Mouse (Mus musculus): ENCODE measurements around the gene Camk2n2. TPM values are rescaled to one million over a fixed set of nuclear protein-coding genes. Genes with fewer than 3 reads are reported as not detected.
"Not testable (repeated sequence)": the region's sequence is repeated elsewhere in the genome, so short reads cannot be mapped to it uniquely, and the experiment has no call there.

The Camk2n2 gene
- total RNA-seq (2021) = 100 to 1,000 TPM; 118 to 125 TPM
- long read RNA-seq, experiment 1, transcript Camk2n2-201 (2 exons, 1,291 nt) = major isoform, 58 of 63 reads
- long read RNA-seq, experiment 1, partial matches to known transcripts = 0 of 63 reads
- long read RNA-seq, experiment 1, other reads (novel, unspliced or antisense) = 5 of 63 reads
- long read RNA-seq, experiment 2, transcript Camk2n2-201 (2 exons, 1,291 nt) = major isoform, 63 of 75 reads
- long read RNA-seq, experiment 2, partial matches to known transcripts = 0 of 75 reads
- long read RNA-seq, experiment 2, other reads (novel, unspliced or antisense) = 12 of 75 reads

DNA sequence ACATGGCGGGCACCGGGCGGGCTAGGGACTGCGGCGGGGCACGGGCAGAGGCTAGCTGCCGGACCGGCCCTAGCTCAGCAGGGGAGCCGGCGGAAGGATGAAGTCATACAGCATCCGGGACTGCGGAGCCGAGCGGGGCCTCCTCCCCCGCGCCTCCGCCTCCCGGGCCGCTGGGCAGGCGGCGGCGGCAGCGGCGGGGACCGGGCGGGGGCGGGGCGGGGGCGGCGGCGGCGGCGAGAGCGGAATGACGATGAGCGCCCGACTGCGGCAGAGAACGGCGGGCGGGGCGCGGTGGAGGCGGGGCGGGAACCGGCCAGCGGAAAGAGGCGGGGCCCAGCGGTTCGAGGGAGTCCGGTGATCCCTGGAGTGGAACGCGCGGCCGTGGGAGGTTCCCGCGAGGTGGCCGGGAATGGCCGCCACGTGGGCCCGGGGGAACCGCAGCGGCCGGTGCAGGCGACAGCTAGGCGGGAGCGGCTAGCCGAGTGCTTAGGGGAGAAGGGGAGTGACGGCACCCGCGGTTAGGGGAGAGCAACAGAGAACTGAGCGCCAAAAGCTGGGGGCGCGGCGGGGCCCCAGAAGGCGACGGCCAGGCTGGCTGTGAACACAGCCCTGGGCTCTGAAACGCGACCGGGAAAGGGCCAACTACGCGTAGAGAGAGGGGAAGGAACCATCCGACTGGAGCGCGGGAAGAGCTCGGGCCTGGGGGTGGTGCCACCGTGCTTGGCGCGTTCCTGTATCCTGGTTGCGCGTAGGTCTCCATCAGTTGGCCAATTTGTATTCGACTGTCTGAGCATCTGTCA, at the start of gene Camk2n2:
Camk2n2 (minus strand) TSS at position 97 of the 800 bp plus-strand sequence.
- DNase-seq (ENCODE audit: low spot score in 2 of 2) = peak; percentile 42 to 44

DNA sequence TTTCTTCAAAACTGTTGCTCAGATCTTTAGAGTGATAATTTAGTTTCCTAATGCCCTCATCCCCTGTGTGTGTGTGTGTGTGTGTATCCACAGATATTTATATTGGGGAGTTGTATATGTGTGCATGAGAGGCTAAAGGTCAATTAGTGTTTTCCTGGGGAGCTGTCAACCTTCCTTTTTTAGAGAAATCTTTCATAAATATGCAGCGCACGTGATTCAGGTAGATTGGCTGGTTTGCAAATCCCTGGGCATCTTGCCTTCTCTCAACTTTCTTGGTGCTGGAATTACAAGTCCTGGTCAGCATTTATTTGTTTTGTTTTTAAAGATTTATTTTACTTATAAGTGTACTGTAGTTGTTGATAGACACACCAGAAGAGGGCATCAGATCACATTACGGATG, 49.2 kb upstream of the Camk2n2 start:
- DNase-seq (ENCODE audit: low spot score in 2 of 2) = no peak

DNA sequence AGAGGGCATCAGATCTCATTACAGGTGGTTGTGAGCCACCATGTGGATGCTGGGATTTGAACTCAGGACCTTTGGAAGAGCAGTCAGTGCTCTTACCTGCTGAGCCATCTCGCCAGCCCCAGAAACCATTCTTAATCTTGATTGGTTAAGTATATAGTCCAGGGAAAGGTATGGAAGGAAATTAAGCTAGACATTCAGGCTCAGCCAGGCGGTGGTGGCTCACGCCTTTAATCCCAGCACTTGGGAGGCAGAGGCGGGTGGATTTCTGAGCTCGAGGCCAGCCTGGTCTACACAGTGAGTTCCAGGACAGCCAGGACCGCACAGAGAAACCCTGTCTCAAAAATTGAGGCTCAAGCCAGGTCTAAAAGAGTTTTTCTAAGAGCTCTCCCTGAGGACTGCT, 46.9 kb upstream of the Camk2n2 start, which contains the start of gene Eif4g1:
Eif4g1 (plus strand) TSS at position 301 of the 400 bp plus-strand sequence.
- DNase-seq (ENCODE audit: low spot score in 2 of 2) = not testable (repeated sequence)

DNA sequence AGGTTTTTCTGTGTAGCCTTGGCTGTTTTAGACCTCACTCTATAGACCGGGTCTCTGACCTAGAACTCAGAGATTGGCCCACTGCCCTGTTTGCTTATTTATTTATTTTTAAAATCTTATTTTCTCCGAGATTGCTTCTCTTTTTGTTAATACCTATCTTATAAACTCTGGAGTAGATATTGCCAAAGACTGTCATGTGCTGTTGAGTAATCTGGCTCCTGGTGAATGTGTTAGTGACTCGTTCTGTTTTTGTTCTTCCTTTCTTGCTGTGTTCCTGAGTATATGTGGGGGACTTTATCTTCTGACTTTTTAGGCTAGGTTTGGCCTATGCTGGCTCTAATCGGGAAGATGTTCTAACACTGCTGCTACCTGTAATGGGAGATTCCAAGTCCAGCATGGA, 36.6 kb upstream of the Camk2n2 start:
- DNase-seq (ENCODE audit: low spot score in 2 of 2) = no peak

DNA sequence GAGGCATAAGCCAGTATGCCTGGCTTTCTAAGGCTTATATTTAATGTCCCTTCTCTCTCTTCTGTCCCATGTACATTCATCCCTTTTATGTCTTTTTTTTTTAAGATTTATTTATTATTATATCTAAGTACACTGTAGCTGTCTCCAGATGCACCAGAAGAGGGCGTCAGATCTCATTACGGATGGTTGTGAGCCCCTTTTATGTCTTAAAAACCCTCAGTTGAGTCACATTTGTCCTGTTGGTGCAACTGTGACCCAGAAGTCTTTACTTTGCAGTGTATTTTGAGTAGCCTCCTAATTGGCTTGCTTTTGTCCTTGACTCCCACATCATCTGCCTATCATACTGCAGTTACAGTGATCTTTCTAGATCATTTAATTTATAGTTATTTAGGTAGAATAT, 32.2 kb upstream of the Camk2n2 start:
- DNase-seq (ENCODE audit: low spot score in 2 of 2) = no peak

DNA sequence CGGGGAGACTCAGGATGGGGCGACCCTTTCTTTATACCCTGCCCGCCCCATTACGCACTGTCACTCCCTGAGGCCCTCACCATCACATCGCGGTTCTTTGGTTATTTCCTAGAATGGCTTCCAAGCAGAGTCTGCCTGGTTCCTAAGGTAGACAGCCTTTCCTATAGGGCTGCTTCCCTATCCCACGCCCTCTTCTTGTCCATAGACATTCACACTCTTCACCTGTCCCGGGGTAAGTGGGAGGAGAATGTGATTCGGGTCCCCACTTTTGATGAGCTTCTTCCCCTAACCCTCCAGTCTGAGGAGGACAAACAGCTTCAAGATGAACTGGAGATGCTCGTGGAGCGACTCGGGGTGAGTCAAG, 30.8 kb upstream of the Camk2n2 start:
- no peak for DNase-seq (ENCODE audit: low spot score in 2 of 2)

DNA sequence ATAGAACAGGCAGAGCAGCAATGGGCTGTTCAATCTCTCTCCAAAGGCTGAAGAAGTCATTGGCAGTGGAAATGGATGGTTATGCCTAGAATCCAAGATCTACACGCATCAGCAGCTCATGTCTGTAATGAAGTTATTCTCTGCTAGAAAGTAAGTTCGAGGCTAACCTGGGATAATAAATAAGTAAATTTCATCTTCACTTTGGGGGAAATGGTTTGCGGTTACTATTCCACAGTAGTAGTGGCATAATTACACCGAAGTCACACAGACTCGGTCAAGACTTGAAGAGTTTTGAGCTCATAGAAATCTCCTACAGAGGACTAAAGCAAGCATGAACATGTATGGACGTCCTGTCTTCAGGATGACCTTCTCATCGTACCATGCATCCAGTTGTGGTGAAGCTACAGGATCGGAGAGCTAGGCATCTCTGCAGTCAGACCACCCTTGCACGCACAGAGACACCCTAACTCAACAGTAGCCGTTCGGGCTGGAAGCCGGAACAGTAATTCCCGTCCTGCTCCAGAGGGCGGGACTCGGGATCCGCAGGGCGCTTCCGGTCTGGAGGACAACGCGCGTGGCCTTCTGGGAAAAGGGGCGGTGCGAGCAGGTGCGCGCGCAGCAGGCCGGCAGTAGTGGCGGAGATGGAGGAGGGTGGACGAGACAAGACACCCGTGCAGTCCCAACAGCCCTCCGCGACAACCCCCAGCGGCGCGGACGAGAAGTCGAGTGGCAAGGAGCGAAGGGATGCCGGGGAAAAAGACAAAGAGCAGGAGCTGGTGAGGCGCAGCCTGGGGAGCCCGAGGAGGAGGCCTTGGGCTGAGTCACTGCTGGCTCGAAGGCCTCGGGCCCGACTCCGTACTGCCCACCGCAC, 30.2 kb upstream of the Camk2n2 start, which contains the start of gene Psmd2:
Psmd2 (plus strand) TSS at position 577 of the 871 bp plus-strand sequence.
- DNase-seq (ENCODE audit: low spot score in 2 of 2) = peak; percentile 95 to 97

DNA sequence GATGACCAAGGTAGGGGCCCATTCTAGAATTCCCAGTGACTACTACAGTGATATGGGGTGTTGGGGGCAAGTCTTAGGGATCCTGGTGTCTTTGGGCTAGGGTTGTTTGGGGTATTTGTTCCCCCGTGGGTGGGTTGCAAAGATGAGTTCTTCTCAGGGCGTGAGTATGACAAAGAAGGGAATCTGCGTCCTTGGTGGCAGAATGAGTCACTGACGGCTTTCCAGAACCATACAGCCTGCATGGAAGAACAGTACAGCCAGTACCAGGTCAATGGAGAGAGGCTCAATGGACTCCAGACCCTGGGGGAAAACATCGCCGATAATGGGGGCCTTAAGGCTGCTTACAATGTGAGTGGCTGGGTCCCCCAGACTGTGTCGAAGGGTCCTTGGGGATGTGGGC, 22.8 kb upstream of the Camk2n2 start:
- no peak for DNase-seq (ENCODE audit: low spot score in 2 of 2)

DNA sequence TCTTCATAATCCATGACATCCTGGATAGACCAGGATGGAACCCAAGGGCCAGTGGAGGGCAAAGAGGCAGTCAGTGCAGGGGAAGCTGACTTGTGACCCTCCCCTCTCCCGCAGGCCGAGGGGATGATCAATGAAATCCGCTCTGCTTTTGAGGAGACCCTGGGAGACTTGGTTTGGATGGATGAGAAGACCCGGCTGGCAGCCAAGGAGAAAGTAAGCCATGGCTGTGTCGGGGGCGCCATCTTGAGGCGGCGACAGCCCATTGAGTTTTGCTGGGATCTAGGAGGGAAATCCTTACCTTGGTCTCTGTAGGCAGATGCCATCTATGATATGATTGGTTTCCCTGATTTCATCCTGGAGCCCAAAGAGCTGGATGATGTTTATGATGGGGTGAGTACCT, 21.1 kb upstream of the Camk2n2 start:
- DNase-seq (ENCODE audit: low spot score in 2 of 2) = peak; percentile 76 to 85

DNA sequence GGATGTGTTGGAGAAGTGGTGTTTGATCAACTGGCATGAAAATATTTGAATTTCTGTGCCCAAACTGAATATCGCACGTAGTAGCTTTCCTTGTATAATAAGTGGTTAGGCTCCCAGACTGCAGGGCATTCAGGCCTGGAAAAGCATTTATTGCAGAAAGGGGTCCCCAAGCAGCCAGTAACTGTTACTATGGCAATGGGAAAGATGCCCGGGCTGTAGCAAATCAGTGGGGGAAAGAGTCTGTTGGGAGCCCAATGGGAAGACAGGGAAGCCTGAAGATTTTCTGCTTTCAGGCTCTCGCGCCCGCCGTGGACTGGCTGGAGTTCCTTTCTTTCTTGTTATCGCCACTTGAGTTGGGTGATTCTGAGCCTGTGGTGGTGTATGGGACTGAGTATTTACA, 17.3 kb upstream of the Camk2n2 start:
- peak; percentile 65 to 87 for DNase-seq (ENCODE audit: low spot score in 2 of 2)

DNA sequence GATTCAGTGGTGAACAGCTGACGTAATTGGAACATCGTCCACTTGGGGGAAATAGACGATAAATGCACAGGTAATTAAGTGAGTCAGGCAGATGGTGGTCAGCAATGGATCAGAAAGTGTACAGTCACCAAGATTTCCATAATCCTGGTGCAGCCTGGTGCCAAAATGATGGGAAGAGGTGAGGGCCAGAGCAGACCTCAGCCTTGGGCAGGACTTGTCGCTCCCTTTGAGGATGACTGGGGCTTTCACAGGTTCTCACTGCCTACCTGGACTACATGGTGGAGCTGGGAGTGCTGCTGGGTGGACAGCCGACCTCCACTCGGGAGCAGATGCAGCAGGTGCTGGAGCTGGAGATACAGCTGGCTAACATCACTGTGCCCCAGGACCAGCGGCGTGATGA, 16.3 kb upstream of the Camk2n2 start:
- DNase-seq (ENCODE audit: low spot score in 2 of 2) = no peak

DNA sequence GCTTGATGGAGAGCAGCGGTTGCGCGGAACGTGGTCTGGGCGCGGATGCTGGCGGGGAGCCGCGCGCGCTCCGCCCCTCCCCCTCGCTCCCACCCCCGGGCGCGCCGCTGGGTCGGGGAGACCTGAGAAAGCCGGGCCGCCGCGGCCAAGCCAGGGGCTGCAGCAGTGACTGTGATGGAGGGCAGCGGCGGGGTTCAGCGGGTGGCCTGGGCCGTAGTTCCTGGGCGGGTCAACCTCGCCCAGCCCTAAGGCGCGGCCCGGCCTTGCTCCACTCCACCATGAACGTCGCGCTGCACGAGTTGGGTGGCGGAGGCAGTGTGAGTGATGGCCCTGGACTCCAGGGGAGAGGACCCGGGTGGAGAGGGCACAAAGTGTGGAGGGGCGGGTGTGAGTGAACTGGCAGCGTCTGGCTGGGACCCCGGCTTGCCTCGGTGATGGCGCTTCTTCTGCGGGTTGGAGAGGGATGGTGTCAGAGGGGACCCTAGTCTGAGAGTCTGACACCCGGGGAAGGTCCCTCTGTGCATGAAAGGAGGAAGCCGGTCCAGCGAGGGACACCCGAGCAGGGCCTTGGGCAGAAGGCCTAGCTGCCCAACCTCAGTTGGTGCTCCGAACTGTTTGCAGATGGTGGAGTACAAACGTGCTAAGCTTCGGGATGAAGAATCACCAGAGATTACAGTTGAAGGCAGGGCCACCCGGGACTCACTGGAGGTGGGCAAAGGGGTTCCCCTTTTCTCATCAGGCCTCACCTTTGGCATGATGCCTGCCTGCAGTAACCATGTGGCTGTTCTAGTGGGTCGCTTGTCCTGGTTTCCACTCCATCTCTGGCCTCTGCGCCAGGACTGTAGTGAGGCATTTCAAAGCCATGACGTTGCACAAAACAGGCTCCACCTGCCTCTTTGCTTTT, 8.9 kb upstream of the Camk2n2 start, which contains the start of gene Ece2:
Ece2 (plus strand) TSS at position 98 of the 904 bp plus-strand sequence.
- DNase-seq (ENCODE audit: low spot score in 2 of 2) = no peak

DNA sequence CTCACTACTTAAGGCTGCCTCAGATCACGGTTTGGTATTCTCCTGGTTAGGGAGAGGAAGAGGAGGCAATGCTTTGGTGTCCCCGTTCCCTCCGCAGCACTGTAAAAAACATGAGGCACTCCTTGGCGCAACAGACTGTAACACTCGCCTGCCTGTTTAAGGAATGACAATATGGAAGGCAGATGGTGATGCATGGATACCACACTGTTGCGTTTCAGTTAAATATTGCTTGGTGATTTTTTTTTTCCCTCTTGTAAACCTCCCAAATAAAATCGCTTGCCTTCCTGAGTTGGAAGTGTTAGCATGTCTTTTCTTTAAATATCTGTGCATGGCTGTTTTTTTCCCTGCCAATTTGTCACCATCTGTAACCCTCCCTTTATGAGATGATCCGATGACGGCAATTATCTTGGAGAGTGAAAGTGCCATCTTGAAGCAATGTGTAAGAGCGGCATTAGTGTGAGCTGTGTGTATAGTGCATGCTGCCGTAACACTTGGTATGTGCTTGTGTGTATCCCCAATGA, 7.8 kb upstream of the Camk2n2 start:
- peak in 1 of 2 experiments; percentile 64 for DNase-seq (ENCODE audit: low spot score in 2 of 2)

DNA sequence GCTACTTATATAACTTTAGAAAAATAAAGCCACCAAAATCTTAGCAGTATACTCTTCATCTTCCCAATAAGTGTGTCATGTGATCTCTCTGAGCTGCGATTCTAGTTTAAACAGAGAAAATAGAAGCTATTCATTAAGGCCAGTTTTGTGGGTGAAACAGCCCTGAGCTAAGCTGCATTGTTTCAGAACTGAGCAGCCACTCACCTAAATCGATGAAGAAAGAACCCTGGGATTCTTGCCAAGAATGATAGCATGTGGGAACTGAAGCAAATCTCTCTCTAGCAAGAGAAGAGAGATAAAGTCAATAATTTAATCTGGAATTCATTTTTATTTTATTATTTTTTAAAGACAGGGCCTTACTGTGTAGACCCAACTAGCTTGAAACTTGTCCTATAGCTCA, 2.1 kb upstream of the Camk2n2 start:
- no peak for DNase-seq (ENCODE audit: low spot score in 2 of 2)

DNA sequence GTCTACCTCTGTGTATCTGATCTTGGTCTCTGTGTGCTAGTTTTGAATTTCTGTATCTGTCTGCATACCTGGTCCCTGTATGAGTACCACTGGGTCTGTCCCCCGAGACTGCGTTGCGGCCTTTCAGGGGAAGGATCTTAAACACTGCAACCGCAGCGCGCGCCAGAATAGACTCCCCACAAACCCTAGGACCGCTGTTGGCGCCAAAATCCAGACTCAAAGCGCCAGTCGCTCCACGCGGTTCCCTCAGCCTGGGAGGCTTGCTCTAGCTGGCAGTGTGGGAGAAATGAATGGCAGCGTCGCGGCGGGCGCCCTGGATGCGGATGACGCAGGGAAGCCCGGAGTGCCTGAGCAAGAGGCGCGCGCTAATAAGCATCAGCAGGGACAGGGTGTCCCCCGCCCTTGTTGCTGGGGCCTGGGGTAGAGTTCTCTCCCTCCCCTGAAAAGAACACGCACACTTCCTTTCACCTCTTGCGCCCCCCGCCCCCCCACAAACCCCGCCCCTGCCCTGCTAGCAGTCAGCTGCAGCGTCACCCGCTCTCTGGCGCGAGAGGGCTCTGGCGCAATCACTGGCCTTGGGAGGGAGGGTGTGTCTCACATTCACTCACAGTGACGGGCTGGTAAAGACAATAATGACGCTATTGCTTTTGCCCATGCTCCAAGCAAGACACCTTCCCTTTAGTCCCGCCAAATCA, 1.1 kb upstream of the Camk2n2 start:
- peak; percentile 67 to 72 for DNase-seq (ENCODE audit: low spot score in 2 of 2)

DNA sequence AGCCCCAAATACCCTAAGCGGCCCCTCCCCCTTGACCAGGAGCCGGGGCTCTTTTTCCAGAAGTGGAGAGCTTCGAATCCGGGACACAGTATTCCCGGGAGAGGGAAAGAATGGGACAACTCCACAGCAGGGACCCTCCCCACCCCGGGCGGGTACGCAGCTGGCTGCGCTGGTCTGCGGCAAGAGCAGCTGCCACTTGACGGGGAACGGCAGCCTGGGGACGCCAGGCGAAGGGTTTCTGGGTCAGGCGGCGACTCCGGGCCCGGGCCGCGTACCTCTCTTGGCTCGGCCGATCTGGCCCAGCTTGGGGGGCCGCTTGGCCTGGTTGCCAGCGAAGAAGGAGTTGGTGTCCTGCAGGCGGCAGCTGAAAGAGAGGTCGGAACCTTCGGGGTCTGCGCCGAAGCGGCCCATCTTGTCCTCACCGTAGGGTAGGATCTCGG, 316 bp downstream of the Camk2n2 start:
- DNase-seq (ENCODE audit: low spot score in 2 of 2) = peak; percentile 33 to 36

DNA sequence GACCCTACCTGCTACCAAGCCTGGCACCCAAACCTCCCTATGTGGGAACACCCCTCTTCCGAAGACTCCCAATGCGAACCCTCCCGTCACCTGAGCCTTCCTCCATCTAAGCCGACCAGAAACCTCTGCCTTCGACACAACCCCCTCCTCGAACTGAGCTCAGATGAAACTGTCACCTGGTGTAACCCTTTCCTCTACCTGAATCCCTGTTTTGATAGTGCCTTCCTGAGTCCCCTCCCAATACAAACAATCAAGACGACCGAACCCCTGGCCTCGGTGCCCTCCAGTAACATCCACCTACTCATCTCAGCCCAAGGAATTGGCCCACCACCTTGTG, 720 bp downstream of the Camk2n2 start:
- no peak for DNase-seq (ENCODE audit: low spot score in 2 of 2)

DNA sequence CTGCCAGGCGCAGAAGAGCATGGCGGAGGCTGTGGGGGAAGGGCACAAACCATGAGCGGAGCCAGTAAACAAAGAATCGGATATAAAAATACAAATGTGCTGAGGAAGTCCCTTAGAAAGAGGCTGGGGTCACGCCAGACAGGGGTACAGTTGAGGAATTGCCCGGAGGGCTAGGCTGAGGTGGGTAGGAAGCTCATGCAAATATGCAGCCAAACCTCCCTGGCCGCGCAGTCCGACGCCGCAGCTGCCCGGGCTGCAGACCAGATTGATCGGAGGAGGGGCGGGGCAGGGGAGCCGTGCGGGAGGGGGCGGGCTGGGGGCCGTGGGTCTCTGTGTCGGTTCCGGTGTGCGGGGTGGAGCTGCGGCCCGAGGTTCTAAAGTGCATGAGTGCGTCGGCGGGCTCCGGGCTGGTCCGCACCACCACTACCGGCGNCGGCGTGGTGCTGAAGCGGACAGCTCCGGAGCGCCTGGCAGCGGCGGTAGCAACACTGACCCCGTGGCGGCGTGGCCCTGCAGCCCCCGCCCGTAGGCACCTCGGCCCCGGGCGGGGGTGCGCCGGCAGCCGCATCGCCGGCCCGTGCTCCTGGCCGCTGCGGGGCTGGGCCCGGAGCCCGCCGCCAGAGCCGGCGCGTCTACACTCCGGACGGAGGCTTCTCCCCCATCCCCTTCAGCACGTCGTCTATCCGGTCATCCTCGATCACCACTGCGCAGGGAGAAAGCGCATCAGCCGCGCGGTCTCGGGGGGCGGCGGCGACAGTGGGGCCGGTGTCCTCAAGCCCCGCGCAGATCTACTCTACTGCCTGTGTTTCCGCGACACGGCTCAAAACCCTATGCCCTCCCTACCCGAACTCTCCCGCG, 1.3 kb downstream of the Camk2n2 start:
- no peak for DNase-seq (ENCODE audit: low spot score in 2 of 2)
